Mouse (Mus musculus) spleen, adult 2 months (tissue): ENCODE measurements around the gene Ninj2. TPM values are rescaled to one million over a fixed set of nuclear protein-coding genes. Genes with fewer than 3 reads are reported as not detected.

Source experiments
- DNase-seq, 2 experiments: peaks; one replicate each; pipeline versions ENCODE4 v3.0.0 to v3.0.0-alpha.2; 2012 to 2021; ENCODE audit warnings: low spot score in 2 of 2, low read depth in 1 of 2
- H3K27ac ChIP-seq: fragments of 200-500 bp; 2 replicates; pipeline ENCODE4 v1.5.1; 2012; ENCODE audit warnings: low read length, inconsistent platforms; ENCODE audit not compliant: insufficient read depth
- H3K27me3 ChIP-seq: fragments of 200-500 bp; 2 replicates; pipeline ENCODE4 v1.6.1; 2012; ENCODE audit warnings: mild to moderate bottlenecking, moderate library complexity, low read length, inconsistent platforms; ENCODE audit not compliant: control insufficient read depth, insufficient read depth
- H3K36me3 ChIP-seq: fragments of 200-500 bp; 2 replicates; pipeline ENCODE4 v1.6.1; 2012; ENCODE audit warnings: mild to moderate bottlenecking, low read length, inconsistent platforms; ENCODE audit not compliant: control insufficient read depth, insufficient read depth
- H3K4me1 ChIP-seq: fragments of 200-500 bp; 2 replicates; pipeline ENCODE4 v1.6.1; 2011; ENCODE audit warnings: inconsistent platforms; ENCODE audit not compliant: control insufficient read depth, insufficient read depth, insufficient read length
- H3K4me3 ChIP-seq: fragments of 200-500 bp; 2 replicates; pipeline ENCODE4 v1.5.1; 2011; ENCODE audit warnings: mild to moderate bottlenecking, inconsistent platforms; ENCODE audit not compliant: insufficient read depth, insufficient read length; ENCODE audit errors: extremely low read depth
- CTCF ChIP-seq: fragments of 200-500 bp; IDR thresholded peaks from 2 replicates; pipeline ENCODE4 v1.5.1; 2011; ENCODE audit warnings: mild to moderate bottlenecking, inconsistent platforms; ENCODE audit not compliant: insufficient read depth, insufficient read length, insufficient replicate concordance; ENCODE audit errors: extremely low read depth
- POLR2A ChIP-seq: fragments of 200-500 bp; IDR thresholded peaks from 2 replicates; pipeline ENCODE4 v1.6.1; 2011; ENCODE audit warnings: low read depth, low read length, inconsistent platforms
- WGBS: fragments of 180-500 bp; shearing (Covaris S2); methylation state at CpG from one replicate; pipeline ENCODE4 v1.1.7; 2018; 5-methylcytosine and 5-hydroxymethylcytosine counted together
- polyA plus RNA-seq: library from polyadenylated mRNA; depleted of rRNA; stranded (reverse); fragments of >200 nt; gene quantifications from 2 replicates; pipeline ENCODE4 v1.2.3, GENCODE M21; 2012

The Ninj2 gene
- polyA plus RNA-seq, 1 experiment: 0.19 TPM

DNA sequence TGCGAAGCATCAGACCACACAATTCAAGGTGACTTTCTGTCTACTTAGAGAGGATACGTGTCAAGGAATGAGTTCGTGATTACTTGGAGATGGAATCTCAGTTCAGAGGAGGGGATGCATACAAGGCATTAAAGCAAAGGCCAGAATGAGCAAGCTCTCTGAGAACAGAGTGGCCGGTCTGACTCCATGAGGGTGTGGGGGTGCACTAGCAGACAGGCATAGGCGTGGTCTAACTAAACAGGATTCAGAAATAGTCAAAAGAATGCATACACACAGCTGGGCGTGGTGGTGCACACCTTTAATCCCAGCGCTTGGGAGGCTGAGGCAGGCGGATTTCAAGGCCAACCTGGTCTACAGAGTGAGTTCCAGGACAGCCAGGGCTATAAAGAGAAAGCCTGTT lies 33.3 kb downstream of the Ninj2 start:
- 90% methylated on average over 8 of the region's 8 CpGs for WGBS
- Histone ChIP-seq H3K36me3 (no peaks in the 10 kb centered on the region), H3K27ac (no peak overlapping the region), H3K4me1 (no peaks in the 10 kb centered on the region), H3K4me3 (no peak overlapping the region), H3K27me3 (no peaks in the 10 kb centered on the region)
- no peak for TF ChIP-seq CTCF
- TF ChIP-seq POLR2A: no peak
- DNase-seq: no peak

DNA sequence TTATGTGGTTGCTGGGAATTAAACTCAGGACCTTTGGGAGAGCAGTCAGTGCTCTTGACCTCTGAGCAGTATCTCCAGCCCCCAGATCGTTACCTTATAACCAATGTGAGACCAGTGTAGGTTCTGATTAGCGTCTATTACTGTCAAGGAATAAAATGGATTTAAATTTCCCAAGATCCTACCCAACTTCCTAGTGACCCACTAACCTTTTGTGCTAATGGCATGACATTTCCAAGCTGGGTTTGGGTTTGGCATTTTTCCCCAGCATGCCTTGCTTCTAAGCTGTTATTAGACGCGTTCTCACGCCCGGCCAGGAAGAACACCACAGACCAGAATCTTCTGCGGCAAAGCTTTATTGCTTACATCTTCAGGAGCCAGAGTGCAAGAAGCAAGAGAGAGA lies 34.2 kb downstream of the Ninj2 start:
- Histone ChIP-seq H3K36me3 (no peaks in the 10 kb centered on the region), H3K27ac (no peak overlapping the region), H3K4me1 (no peaks in the 10 kb centered on the region), H3K27me3 (no peaks in the 10 kb centered on the region), H3K4me3 (no peak overlapping the region)
- no peak for DNase-seq
- 96% methylated on average over 7 of the region's 7 CpGs for WGBS
- TF ChIP-seq CTCF: no peak
- no peak for TF ChIP-seq POLR2A

DNA sequence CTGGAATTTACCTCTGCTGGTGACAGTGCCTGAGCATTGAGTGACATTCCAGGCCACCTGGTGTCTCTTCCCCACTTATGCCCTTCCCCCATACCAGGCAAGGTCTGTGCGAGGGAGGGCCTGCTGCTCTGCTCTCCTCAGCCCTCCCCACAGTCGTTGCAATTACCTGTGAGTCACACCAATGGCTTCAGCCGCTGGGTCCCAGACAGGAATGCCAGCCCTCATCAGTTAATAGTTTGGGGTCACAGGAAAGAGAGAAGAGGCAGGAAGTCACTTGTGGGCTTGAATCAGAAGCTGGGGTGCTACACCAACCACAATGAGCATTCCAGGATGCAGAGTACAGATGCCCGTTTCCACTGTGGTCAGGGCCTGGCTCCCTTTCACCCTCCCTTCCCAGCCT lies 41.6 kb downstream of the Ninj2 start:
- 0 out of 2 replicates have a peak, but pooled peaks cover 3% of the 10 kb centered on the region for H3K4me1 ChIP-seq
- no peaks in the 10 kb centered on the region for H3K27me3 ChIP-seq
- TF ChIP-seq CTCF: no peak
- no peak for TF ChIP-seq POLR2A
- no peak for DNase-seq
- H3K36me3 ChIP-seq: no peaks in the 10 kb centered on the region
- WGBS: 23% methylated on average over 4 of the region's 4 CpGs
- no peak overlapping the region for H3K4me3 ChIP-seq
- H3K27ac ChIP-seq: no peak overlapping the region

DNA sequence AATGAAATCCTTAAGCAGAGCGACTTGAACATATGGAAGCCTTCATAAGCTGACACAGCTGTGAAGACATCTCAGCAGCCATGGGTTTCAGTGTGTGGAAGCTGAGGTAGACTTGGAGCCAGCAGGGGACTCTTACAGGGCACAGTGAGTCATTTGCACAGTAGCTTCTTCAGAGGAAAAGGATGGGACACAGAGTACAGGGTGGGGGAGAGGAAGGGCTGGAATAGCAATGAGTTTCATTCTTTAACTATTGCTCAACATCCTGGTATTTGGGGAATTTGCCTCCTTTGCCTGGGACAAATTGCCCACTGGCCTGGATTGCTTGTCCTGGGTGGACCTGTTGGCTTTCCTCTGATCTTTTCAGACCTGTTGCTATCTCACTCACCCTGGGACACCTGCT lies 52.3 kb downstream of the Ninj2 start:
- Histone ChIP-seq H3K4me1 (peaks cover 12% of the 10 kb centered on the region; the same call in 1 of the 2 replicates), H3K4me3 (no peak overlapping the region), H3K27ac (no peak overlapping the region), H3K27me3 (no peaks in the 10 kb centered on the region), H3K36me3 (no peaks in the 10 kb centered on the region)
- no peak for DNase-seq
- no peak for TF ChIP-seq CTCF
- WGBS: 78% methylated on average over 1 of the region's 1 CpGs

DNA sequence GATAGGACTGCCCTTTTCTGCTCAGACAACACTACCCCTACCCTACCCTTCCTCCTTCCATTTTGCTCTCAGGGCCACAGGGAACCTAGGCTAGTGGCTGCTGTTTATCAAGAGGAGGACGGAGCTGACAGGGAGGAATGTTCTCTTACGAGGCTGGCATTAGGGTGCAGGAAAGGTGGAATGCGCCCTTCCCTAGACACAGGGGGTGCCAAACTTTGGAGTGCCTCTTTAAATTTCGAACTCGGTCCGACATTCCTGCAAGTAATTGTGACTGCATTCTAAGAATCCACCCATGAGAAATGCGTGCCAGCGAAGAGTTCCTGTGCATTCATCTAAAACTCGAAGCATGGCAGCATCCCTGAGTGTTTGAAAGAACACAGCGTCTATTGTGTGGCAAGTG lies 53.5 kb downstream of the Ninj2 start:
- H3K36me3 ChIP-seq: no peaks in the 10 kb centered on the region
- DNase-seq: no peak
- no peaks in the 10 kb centered on the region for H3K27me3 ChIP-seq
- H3K4me3 ChIP-seq: no peak overlapping the region
- H3K4me1 ChIP-seq: peaks cover 16% of the 10 kb centered on the region; the same call in 1 of the 2 replicates
- no peak overlapping the region for H3K27ac ChIP-seq
- 91% methylated on average over 10 of the region's 10 CpGs for WGBS
- no peak for TF ChIP-seq POLR2A
- no peak for TF ChIP-seq CTCF

DNA sequence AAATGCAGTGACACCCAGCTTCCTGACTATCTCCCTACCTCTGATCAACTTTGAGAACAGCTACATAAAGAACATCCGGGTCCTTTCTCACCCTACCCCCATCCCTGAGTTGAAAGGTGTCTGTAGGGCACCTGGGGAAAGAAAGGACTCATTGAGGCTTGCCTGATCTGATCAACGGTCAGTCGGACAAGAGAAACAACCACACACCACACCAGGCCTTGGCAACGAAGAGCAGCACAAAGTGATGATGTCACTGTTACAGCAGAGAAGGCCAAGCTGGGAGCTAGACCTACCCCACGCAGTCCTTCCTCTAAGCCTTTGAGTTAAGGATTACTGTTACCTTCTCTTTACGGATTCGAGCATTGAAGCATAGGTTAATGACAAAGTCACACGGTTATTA lies 54.3 kb downstream of the Ninj2 start:
- DNase-seq: no peak
- H3K27ac ChIP-seq: no peak overlapping the region
- TF ChIP-seq CTCF: no peak
- TF ChIP-seq POLR2A: no peak
- no peaks in the 10 kb centered on the region for H3K36me3 ChIP-seq
- H3K27me3 ChIP-seq: no peaks in the 10 kb centered on the region
- 91% methylated on average over 8 of the region's 8 CpGs for WGBS
- H3K4me1 ChIP-seq: peaks cover 21% of the 10 kb centered on the region; the same call in 1 of the 2 replicates
- no peak overlapping the region for H3K4me3 ChIP-seq

DNA sequence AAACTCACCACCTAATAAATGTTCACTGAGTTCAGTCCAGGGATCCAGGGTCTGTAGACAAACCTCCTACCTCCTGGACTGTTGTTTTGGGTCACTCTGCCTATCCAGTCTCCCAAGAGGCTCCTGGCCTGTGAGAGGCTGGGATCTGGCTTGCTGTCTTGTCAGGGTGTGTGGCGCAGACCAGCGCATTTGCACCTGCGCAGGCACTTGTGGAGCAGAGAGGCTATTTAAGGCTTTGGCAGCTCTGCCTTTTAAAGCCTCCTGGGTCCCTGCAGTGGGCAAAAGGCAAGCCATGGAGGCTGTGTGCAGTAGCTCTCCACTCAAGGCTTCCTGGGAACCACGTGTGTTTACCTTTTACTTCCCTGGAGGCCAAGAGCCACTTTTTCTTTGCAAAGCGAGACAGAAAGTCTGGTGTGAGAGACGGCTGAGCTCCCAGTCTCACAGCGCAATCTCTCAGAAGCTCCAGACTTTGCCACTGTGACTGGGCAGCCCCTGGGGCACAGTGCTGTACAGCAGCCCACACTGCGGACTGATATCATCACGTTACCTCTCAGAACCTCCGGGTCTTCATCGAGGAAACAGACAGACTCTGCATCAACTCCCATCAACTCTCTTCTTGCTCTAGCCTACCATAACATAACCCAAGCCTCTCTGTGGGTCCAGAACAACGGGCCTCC lies 55.7 kb downstream of the Ninj2 start:
- WGBS: 70% methylated on average over 12 of the region's 12 CpGs
- no peaks in the 10 kb centered on the region for H3K27me3 ChIP-seq
- no peak overlapping the region for H3K27ac ChIP-seq
- no peaks in the 10 kb centered on the region for H3K36me3 ChIP-seq
- no peak for DNase-seq
- no peak overlapping the region for H3K4me3 ChIP-seq
- TF ChIP-seq POLR2A: no peak
- no peak for TF ChIP-seq CTCF
- H3K4me1 ChIP-seq: peaks cover 21% of the 10 kb centered on the region; the same call in 1 of the 2 replicates
